Mouse (Mus musculus) forebrain, embryonic 14.5 days (tissue): Measurements from ENCODE around the gene Lrrfip1. TPM values are rescaled to one million over a fixed set of nuclear protein-coding genes. Genes with fewer than 3 reads are reported as not detected.

Experiments
- ATAC-seq: fragments of 200-750 bp; cut with Nextera tagmentation; 2 replicates; pipeline ENCODE4 v1.8.0; 2017; ENCODE audit warnings: mild to moderate bottlenecking, moderate library complexity
- DNase-seq: peaks from one replicate; pipeline ENCODE4 v3.0.0-alpha.2; 2015; ENCODE audit warnings: low spot score
- H3K27ac ChIP-seq: fragments of 300-500 bp; sonication (generic); 2 replicates; pipeline ENCODE4 v1.5.1; 2014; ENCODE audit warnings: low read depth, mild to moderate bottlenecking, control low read depth, low read length, moderate library complexity
- H3K27me3 ChIP-seq: fragments of 300-500 bp; sonication (generic); replicated peaks from 2 replicates; pipeline ENCODE4 v1.6.1; 2014; ENCODE audit warnings: low read length, control low read depth, mixed read lengths; ENCODE audit not compliant: control insufficient read depth, insufficient read depth
- H3K36me3 ChIP-seq: fragments of 300-500 bp; sonication (generic); 2 replicates; pipeline ENCODE4 v1.6.1; 2014; ENCODE audit warnings: low read length, control low read depth; ENCODE audit not compliant: control insufficient read depth, insufficient read depth
- H3K4me1 ChIP-seq: fragments of 300-500 bp; sonication (generic); 2 replicates; pipeline ENCODE4 v1.6.1; 2014; ENCODE audit warnings: antibody characterized with exemption, low read length, control low read depth; ENCODE audit not compliant: control insufficient read depth, insufficient read depth
- H3K4me2 ChIP-seq: fragments of 300-500 bp; sonication (generic); 2 replicates; pipeline ENCODE4 v1.6.1; 2014; ENCODE audit warnings: mild to moderate bottlenecking, control low read depth, low read length
- H3K4me3 ChIP-seq: fragments of 300-500 bp; sonication (generic); 2 replicates; pipeline ENCODE4 v1.5.1; 2014; ENCODE audit warnings: low read depth, low read length, control low read depth
- H3K9ac ChIP-seq: fragments of 300-500 bp; sonication (generic); 2 replicates; pipeline ENCODE4 v1.6.1; 2014; ENCODE audit warnings: mild to moderate bottlenecking, low read length, control low read depth, moderate library complexity
- H3K9me3 ChIP-seq: fragments of 300-500 bp; sonication (generic); replicated peaks from 2 replicates; pipeline ENCODE4 v1.6.1; 2016; ENCODE audit warnings: low read length, control low read depth, mixed read lengths; ENCODE audit not compliant: control insufficient read depth
- WGBS: fragments of 180-500 bp; shearing (Covaris S2); extraction: QIAGEN DNeasy Blood & Tissue Kit; methylation state at CpG from one replicate; pipeline ENCODE4 v1.1.7; 2014; 5-methylcytosine and 5-hydroxymethylcytosine counted together
- polyA plus RNA-seq: library from polyadenylated mRNA; unstranded; fragments of >200 nt; fragmentation: Nextera tagmentation; extraction: Ambion mirVana; gene quantifications from 2 replicates; pipeline ENCODE4 v1.2.1, GENCODE M21; 2014

The Lrrfip1 gene
- polyA plus RNA-seq, 1 experiment from 2014 or later, result 27.2 TPM

DNA sequence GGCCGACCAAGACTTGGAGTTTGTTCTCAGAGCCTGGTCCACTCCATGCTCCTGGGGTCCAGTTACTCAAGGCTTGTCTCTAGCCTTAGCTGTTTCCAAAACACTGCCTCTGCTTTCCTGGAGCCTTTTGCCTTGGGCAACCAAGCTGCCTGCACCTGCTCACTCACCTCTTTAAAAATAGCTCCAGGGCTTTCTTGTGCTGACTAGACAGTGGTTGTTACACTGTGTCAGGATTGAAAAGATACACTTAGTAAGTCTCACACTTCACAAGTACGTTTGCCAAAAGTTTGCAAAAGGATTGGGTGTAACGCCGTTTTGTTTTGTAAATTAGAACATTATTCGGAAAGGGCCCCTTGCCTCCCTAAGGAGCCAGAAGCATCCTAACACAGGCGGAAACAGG is 40.0 kb downstream of the Lrrfip1 start:
- no peak overlapping the region for H3K9ac ChIP-seq
- H3K36me3 ChIP-seq, result no peaks in the 10 kb centered on the region
- 25% methylated on average over 6 of the region's 6 CpGs for WGBS
- H3K4me2 ChIP-seq, result no peak overlapping the region
- ATAC-seq, result 0 out of 2 replicates have a peak, but pooled peaks have one; percentile 10
- H3K9me3 ChIP-seq, result no peaks in the 10 kb centered on the region
- H3K27ac ChIP-seq, result no peak overlapping the region
- no peaks in the 10 kb centered on the region for H3K27me3 ChIP-seq
- H3K4me3 ChIP-seq, result no peak overlapping the region
- peak; percentile 48 for DNase-seq
- peaks cover 6% of the 10 kb centered on the region; the same call in 1 of the 2 replicates for H3K4me1 ChIP-seq

- no peak for ATAC-seq
Observed at GRCm38 (mm10) chr1:91041605-91042004, 43.1 kb downstream of the Lrrfip1 start.

DNA sequence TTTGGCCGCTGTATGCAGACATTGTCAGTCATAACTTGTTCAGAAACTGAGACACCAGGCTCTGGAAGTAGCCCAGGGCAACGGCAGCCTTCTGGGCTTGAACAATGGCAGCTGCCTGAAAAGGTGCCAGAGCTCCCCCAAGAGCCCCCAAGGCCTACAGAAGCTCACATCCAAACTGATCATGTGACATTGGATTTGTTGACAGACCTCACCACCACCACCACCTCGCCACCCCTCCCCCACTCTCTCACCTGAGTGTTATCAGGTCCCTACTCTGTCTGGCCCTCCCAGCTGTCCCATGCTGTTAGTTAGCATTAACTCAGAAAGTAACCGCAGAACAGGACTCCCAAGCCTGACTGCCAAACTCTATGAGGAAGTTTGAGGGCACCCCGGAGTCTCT is 44.7 kb downstream of the Lrrfip1 start:
- Histone ChIP-seq H3K27ac (no peak overlapping the region), H3K4me2 (no peak overlapping the region), H3K4me1 (peaks cover 6% of the 10 kb centered on the region; the same call in 1 of the 2 replicates), H3K4me3 (no peak overlapping the region), H3K36me3 (no peaks in the 10 kb centered on the region), H3K9ac (no peak overlapping the region), H3K27me3 (no peaks in the 10 kb centered on the region), H3K9me3 (no peaks in the 10 kb centered on the region)
- DNase-seq, result peak; percentile 34
- whole genome bisulfite sequencing, result 65% methylated on average over 5 of the region's 5 CpGs
- no peak for ATAC-seq

More at GRCm38 (mm10) chr1:91041605-91042004, 43.1 kb downstream of the Lrrfip1 start:
- Histone ChIP-seq H3K4me1 (peaks cover 6% of the 10 kb centered on the region; the same call in 1 of the 2 replicates), H3K27ac (no peak overlapping the region), H3K9me3 (no peaks in the 10 kb centered on the region), H3K4me2 (no peak overlapping the region), H3K4me3 (no peak overlapping the region), H3K27me3 (no peaks in the 10 kb centered on the region), H3K36me3 (no peaks in the 10 kb centered on the region), H3K9ac (no peak overlapping the region)
- WGBS, result 90% methylated on average over 5 of the region's 5 CpGs
- DNase-seq, result no peak

GRCm38 (mm10) chr1:91044176-91044575 is 45.6 kb downstream of the Lrrfip1 start:
- DNase-seq, result no peak
- H3K27me3 ChIP-seq, result no peaks in the 10 kb centered on the region
- no peaks in the 10 kb centered on the region for H3K9me3 ChIP-seq
- H3K36me3 ChIP-seq, result no peaks in the 10 kb centered on the region
- H3K4me1 ChIP-seq, result peaks cover 2% of the 10 kb centered on the region; the same call in 1 of the 2 replicates
- H3K4me2 ChIP-seq, result no peak overlapping the region
- 91% methylated on average over 10 of the region's 10 CpGs for WGBS
- no peak for ATAC-seq
- H3K9ac ChIP-seq, result no peak overlapping the region
- H3K4me3 ChIP-seq, result no peak overlapping the region
- H3K27ac ChIP-seq, result no peak overlapping the region

- Histone ChIP-seq H3K9ac (no peak overlapping the region), H3K27ac (no peak overlapping the region), H3K27me3 (no peaks in the 10 kb centered on the region), H3K4me2 (no peak overlapping the region), H3K4me3 (no peak overlapping the region), H3K4me1 (no peaks in the 10 kb centered on the region), H3K36me3 (no peaks in the 10 kb centered on the region), H3K9me3 (no peaks in the 10 kb centered on the region)
- WGBS, result 73% methylated on average over 3 of the region's 3 CpGs
- DNase-seq, result no peak
- no peak for ATAC-seq
Observed at GRCm38 (mm10) chr1:91044648-91045047, 46.1 kb downstream of the Lrrfip1 start.

DNA sequence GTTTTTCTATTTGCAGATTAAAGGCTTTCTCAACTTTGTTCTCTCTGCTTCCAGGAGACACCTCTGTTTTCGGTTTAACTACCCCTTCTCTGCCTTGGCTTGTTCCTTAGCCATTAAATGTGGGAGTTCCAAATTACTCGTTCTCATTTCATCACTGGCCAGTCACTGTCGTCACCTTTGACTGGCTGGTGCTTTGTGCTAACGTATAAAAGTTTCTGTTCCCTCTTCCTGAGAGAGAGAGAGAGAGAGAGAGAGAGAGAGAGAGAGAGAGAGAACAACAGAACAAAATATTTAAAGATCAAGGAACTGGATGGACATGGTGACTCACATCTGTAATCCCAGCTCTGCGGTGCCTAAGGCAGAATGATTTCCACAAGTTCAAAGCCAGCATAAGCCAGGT is 47.7 kb downstream of the Lrrfip1 start:
- Histone ChIP-seq H3K4me2 (no peak overlapping the region), H3K36me3 (no peaks in the 10 kb centered on the region), H3K4me3 (no peak overlapping the region), H3K9ac (no peak overlapping the region), H3K9me3 (no peaks in the 10 kb centered on the region), H3K27ac (no peak overlapping the region), H3K4me1 (no peaks in the 10 kb centered on the region), H3K27me3 (no peaks in the 10 kb centered on the region)
- 81% methylated on average over 5 of the region's 5 CpGs for WGBS
- no peak for DNase-seq
- ATAC-seq, result no peak

GRCm38 (mm10) chr1:91049296-91049695 is 50.8 kb downstream of the Lrrfip1 start:
- Histone ChIP-seq H3K36me3 (no peaks in the 10 kb centered on the region), H3K27me3 (peaks cover 9% of the 10 kb centered on the region), H3K9me3 (no peaks in the 10 kb centered on the region), H3K4me2 (no peak overlapping the region), H3K4me3 (no peak overlapping the region), H3K27ac (no peak overlapping the region), H3K9ac (no peak overlapping the region), H3K4me1 (no peaks in the 10 kb centered on the region)
- 72% methylated on average over 6 of the region's 6 CpGs for WGBS
- no peak for DNase-seq
- ATAC-seq, result no peak

DNA sequence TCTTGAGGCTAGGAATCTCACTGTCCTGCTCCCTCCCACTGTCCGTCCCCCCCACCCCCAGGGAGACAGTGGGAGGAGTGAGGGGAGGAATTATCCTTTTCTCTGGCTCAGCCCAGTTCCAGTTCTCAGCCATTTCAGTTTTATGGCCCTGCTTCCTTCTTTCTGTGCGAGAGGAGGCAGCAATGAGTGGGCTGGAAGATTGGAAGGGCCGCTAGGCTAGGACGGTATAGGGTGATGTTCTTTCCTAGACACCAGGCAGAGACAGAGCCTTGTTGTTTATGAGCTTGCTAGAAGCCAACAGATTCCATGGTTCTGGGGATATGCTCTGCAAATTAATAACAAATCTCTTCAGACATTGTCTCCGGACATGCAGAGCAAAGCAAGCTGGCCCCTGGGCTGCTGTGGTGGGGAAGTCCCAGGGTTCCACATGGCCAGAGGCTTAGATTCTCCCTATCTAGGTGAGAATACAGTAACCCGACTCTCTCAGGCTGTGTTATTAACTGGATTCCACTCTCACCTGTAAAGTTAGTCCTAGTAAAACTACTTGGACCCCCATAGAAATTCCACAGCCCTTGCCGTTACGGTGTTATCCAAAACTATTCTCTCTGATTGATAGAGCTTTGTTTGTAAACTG is 53.0 kb downstream of the Lrrfip1 start:
- no peaks in the 10 kb centered on the region for H3K4me1 ChIP-seq
- WGBS, result 83% methylated on average over 8 of the region's 8 CpGs
- no peak overlapping the region for H3K27ac ChIP-seq
- H3K27me3 ChIP-seq, result peaks cover 9% of the 10 kb centered on the region
- DNase-seq (no peak), ATAC-seq (no peak)
- H3K36me3 ChIP-seq, result no peaks in the 10 kb centered on the region
- no peak overlapping the region for H3K4me3 ChIP-seq
- no peaks in the 10 kb centered on the region for H3K9me3 ChIP-seq
- no peak overlapping the region for H3K4me2 ChIP-seq
- H3K9ac ChIP-seq, result no peak overlapping the region

GRCm38 (mm10) chr1:91052747-91053181 is 54.2 kb downstream of the Lrrfip1 start:
- no peaks in the 10 kb centered on the region for H3K4me1 ChIP-seq
- peak overlapping the region; percentile 97 for H3K4me2 ChIP-seq
- H3K9ac ChIP-seq, result peak overlapping the region; percentile 58
- H3K27me3 ChIP-seq, result peaks cover 9% of the 10 kb centered on the region
- no peak overlapping the region for H3K27ac ChIP-seq
- WGBS, result 0% methylated on average over 28 of the region's 28 CpGs
- H3K36me3 ChIP-seq, result no peaks in the 10 kb centered on the region
- H3K9me3 ChIP-seq, result no peaks in the 10 kb centered on the region
- DNase-seq, result peak; percentile 86
- H3K4me3 ChIP-seq, result peak overlapping the region; percentile 44
- ATAC-seq, result peak; percentile 96
